Mouse (Mus musculus): ENCODE data around the gene Sgcg. TPM values are rescaled to one million over a fixed set of nuclear protein-coding genes. Genes with fewer than 3 reads are reported as not detected.
A peak's percentile ranks its signal among the peaks of the same experiment; 100 is the strongest.

Gene Sgcg
- polyA plus RNA-seq, 1 experiment from 2014 or later: 11.1 TPM

DNA sequence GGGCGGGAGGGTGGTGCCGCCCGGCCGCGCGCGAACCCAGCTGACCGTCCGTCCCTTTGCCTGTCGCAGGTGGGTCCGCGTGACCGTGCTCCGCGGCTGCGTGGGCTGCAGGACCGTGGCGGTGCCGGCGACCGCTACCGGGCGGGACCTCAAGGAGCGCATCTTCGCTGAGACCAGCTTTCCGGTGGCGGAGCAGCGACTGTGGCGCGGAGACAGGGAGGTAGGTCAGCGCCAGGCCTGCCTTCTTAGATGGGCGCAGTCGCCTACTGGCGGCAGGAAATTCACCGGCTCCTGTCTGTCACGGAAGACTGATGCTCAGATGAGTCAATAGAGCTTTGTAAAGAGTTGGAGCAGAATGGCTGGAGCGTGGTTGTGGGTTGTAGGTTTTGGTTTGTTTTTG lies 85.1 kb downstream of the Sgcg start:
- under 1% methylated on average over 37 of the region's 37 CpGs for WGBS
- Histone ChIP-seq H3K4me1 (no peaks in the 10 kb centered on the region), H3K27ac (replicated peaks) (peak overlapping the region; percentile 86), H3K36me3 (no peaks in the 10 kb centered on the region), H3K9me3 (replicated peaks) (no peaks in the 10 kb centered on the region), H3K4me2 (replicated peaks) (peak overlapping the region; percentile 92), H3K27me3 (no peaks in the 10 kb centered on the region; the same call in 1 of the 2 replicates), H3K4me3 (replicated peaks) (peak overlapping the region; percentile 81), H3K9ac (peak overlapping the region; percentile 59)
- ATAC-seq (ENCODE audit: insufficient number of reproducible peaks, low FRiP score, low TSS enrichment, low read depth): peak; percentile 26

DNA sequence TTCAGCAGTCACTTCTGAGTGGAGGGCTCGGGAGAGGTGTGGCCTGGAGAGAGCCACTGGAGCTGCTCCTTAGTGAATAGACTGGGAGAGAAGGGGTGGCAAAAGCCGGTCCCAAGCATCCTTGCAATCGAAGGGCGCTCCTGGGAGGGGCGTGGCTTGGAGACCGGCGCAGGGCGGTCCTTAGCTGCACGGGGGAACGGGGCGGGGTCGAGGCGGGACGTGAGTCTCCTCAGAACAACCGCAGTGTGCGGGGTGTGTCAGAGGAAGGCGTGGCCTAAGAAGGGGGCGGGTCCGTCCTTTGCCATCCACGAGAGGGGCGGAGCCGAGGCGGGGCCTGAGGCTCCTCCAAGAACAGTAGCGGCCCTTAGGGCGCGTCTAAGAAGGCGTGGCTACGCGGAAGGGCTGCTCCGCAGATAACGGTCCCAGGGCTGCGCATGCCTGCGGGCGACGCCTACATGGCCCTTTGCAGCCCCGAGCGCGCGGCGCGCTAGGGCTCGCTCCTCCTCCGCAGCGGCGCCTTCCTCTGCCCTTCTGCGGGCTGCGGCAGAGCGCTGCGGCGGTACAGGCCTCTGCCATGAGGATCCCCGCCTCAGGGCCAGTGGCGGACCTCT lies 85.6 kb downstream of the Sgcg start:
- ATAC-seq (ENCODE audit: insufficient number of reproducible peaks, low FRiP score, low TSS enrichment, low read depth): peak; percentile 98
- Histone ChIP-seq H3K4me1 (no peaks in the 10 kb centered on the region), H3K36me3 (no peaks in the 10 kb centered on the region), H3K9ac (peak overlapping the region; percentile 59), H3K27ac (replicated peaks) (peak overlapping the region; percentile 86), H3K27me3 (no peaks in the 10 kb centered on the region; the same call in 1 of the 2 replicates), H3K4me2 (replicated peaks) (peak overlapping the region; percentile 92), H3K9me3 (replicated peaks) (no peaks in the 10 kb centered on the region), H3K4me3 (replicated peaks) (peak overlapping the region; percentile 81)
- under 1% methylated on average over 52 of the region's 52 CpGs for WGBS

DNA sequence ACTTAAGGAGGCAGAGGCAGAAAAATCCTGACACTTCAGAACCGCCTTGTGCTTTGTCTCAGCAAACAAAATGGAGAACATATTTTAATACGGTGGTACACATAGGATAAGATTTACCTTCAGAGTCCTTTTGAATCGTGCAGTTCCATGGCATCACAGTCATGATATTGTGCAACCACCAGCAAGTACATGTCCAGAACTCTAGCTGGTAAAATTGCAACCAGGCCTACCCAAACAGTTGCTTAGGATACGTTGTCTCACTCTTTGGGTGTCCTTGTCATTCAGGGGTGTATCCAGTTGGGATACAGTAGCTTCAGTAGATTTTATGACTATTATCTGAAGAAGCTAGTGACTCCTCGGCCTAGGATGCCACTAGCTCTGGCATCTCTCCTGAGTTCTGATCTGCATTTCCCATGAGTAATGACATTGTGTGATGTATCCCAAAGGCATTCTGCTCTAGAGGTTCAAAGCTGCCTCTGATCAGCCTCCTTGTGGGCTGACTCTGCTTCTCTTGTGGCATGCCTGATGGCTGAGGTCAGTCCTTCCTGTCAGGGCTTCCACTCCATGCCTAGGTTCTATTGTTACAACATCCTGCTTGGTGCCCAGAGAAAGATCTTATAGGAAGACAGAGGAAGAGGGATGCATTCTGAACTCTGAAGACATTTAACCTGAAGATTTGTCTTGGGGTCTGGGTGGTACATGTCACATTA lies 86.9 kb downstream of the Sgcg start:
- Histone ChIP-seq H3K4me2 (replicated peaks) (no peak overlapping the region), H3K27ac (replicated peaks) (no peak overlapping the region), H3K27me3 (no peaks in the 10 kb centered on the region; the same call in 1 of the 2 replicates), H3K9ac (no peak overlapping the region), H3K4me3 (replicated peaks) (no peak overlapping the region), H3K4me1 (no peaks in the 10 kb centered on the region), H3K36me3 (no peaks in the 10 kb centered on the region), H3K9me3 (replicated peaks) (no peaks in the 10 kb centered on the region)
- ATAC-seq (ENCODE audit: insufficient number of reproducible peaks, low FRiP score, low TSS enrichment, low read depth): no peak
- 86% methylated on average over 5 of the region's 5 CpGs for WGBS

Other genes starting within 250 kb of the Sgcg start
- 99.6 and 104 TPM in 2 replicates for gene Tnfrsf19, start 212.0 kb downstream of the Sgcg start, polyA plus RNA-seq (2015; fragmentation: Nextera tagmentation; extraction: Ambion mirVana)
- 2.5 and 2.9 TPM in 2 replicates for gene Sacs, start 120.0 kb downstream of the Sgcg start, polyA plus RNA-seq (2015; fragmentation: Nextera tagmentation; extraction: Ambion mirVana)
- gene Arl11, start 51.3 kb upstream of the Sgcg start, polyA plus RNA-seq (2015; fragmentation: Nextera tagmentation; extraction: Ambion mirVana): 0.76 and 1.4 TPM in 2 replicates
- 12.0 and 12.2 TPM in 2 replicates for gene Ebpl, start 101.9 kb upstream of the Sgcg start, polyA plus RNA-seq (2015; fragmentation: Nextera tagmentation; extraction: Ambion mirVana)
- 44.4 and 45.1 TPM in 2 replicates for gene Kpna3, start 181.4 kb upstream of the Sgcg start, polyA plus RNA-seq (2015; fragmentation: Nextera tagmentation; extraction: Ambion mirVana)